Mouse (Mus musculus): ENCODE measurements around the gene Rasa3. TPM values are rescaled to one million over a fixed set of nuclear protein-coding genes. Genes with fewer than 3 reads are reported as not detected.

Gene Rasa3
- polyA plus RNA-seq, 1 experiment from 2014 or later: 21.3 TPM

- Histone ChIP-seq H3K27ac (ENCODE audit: low read length) (no peak overlapping the region), H3K9me3 (ENCODE audit: control insufficient read depth, low read length) (no peaks in the 10 kb centered on the region), H3K9ac (ENCODE audit: low read depth, low read length) (no peak overlapping the region), H3K27me3 (replicated peaks; ENCODE audit: control insufficient read depth, insufficient read depth, low read length) (no peaks in the 10 kb centered on the region), H3K4me1 (ENCODE audit: control insufficient read depth, insufficient read depth, low read length) (peaks cover 17% of the 10 kb centered on the region), H3K4me2 (ENCODE audit: low read depth, low read length) (no peak overlapping the region), H3K4me3 (ENCODE audit: low read length) (no peak overlapping the region), H3K36me3 (ENCODE audit: control insufficient read depth, insufficient read depth, low read length) (no peaks in the 10 kb centered on the region)
- 93% methylated on average over 5 of the region's 5 CpGs for WGBS
- ATAC-seq: no peak
These were observed 29.8 kb downstream of the Rasa3 start for GRCm38 (mm10) chr8:13647591-13647990.

- H3K27ac ChIP-seq (ENCODE audit: low read length): 0 out of 2 replicates have a peak overlapping the region, but pooled peaks have one; percentile 16
- H3K9me3 ChIP-seq (ENCODE audit: control insufficient read depth, low read length): no peaks in the 10 kb centered on the region
- no peak overlapping the region for H3K4me2 ChIP-seq (ENCODE audit: low read depth, low read length)
- H3K4me1 ChIP-seq (ENCODE audit: control insufficient read depth, insufficient read depth, low read length): peaks cover 29% of the 10 kb centered on the region
- WGBS: 63% methylated on average over 6 of the region's 6 CpGs
- H3K27me3 ChIP-seq (replicated peaks; ENCODE audit: control insufficient read depth, insufficient read depth, low read length): no peaks in the 10 kb centered on the region
- no peak overlapping the region for H3K4me3 ChIP-seq (ENCODE audit: low read length)
- ATAC-seq: no peak
- H3K9ac ChIP-seq (ENCODE audit: low read depth, low read length): no peak overlapping the region
- H3K36me3 ChIP-seq (ENCODE audit: control insufficient read depth, insufficient read depth, low read length): no peaks in the 10 kb centered on the region
These were observed 32.3 kb downstream of the Rasa3 start for GRCm38 (mm10) chr8:13644932-13645676.

- peak; percentile 36; the same call in 1 of the 2 replicates for ATAC-seq
- Histone ChIP-seq H3K4me3 (ENCODE audit: low read length) (no peak overlapping the region), H3K36me3 (ENCODE audit: control insufficient read depth, insufficient read depth, low read length) (no peaks in the 10 kb centered on the region), H3K9ac (ENCODE audit: low read depth, low read length) (no peak overlapping the region), H3K27ac (ENCODE audit: low read length) (peak overlapping the region; percentile 16; the same call in 1 of the 2 replicates), H3K4me1 (ENCODE audit: control insufficient read depth, insufficient read depth, low read length) (peaks cover 29% of the 10 kb centered on the region), H3K27me3 (replicated peaks; ENCODE audit: control insufficient read depth, insufficient read depth, low read length) (no peaks in the 10 kb centered on the region), H3K4me2 (ENCODE audit: low read depth, low read length) (no peak overlapping the region), H3K9me3 (ENCODE audit: control insufficient read depth, low read length) (no peaks in the 10 kb centered on the region)
- 25% methylated on average over 6 of the region's 6 CpGs for WGBS
These were observed 33.2 kb downstream of the Rasa3 start for GRCm38 (mm10) chr8:13644155-13644554.

GRCm38 (mm10) chr8:13642659-13643181 lies 34.7 kb downstream of the Rasa3 start:
- no peaks in the 10 kb centered on the region for H3K9me3 ChIP-seq (ENCODE audit: control insufficient read depth, low read length)
- WGBS: 71% methylated on average over 10 of the region's 10 CpGs
- no peak overlapping the region for H3K9ac ChIP-seq (ENCODE audit: low read depth, low read length)
- H3K27me3 ChIP-seq (replicated peaks; ENCODE audit: control insufficient read depth, insufficient read depth, low read length): no peaks in the 10 kb centered on the region
- H3K4me3 ChIP-seq (ENCODE audit: low read length): no peak overlapping the region
- ATAC-seq: no peak
- no peaks in the 10 kb centered on the region for H3K36me3 ChIP-seq (ENCODE audit: control insufficient read depth, insufficient read depth, low read length)
- no peak overlapping the region for H3K27ac ChIP-seq (ENCODE audit: low read length)
- no peak overlapping the region for H3K4me2 ChIP-seq (ENCODE audit: low read depth, low read length)
- peaks cover 18% of the 10 kb centered on the region for H3K4me1 ChIP-seq (ENCODE audit: control insufficient read depth, insufficient read depth, low read length)

GRCm38 (mm10) chr8:13641206-13641605 lies 36.2 kb downstream of the Rasa3 start:
- Histone ChIP-seq H3K27ac (ENCODE audit: low read length) (peak overlapping the region; percentile 14; the same call in 1 of the 2 replicates), H3K4me1 (ENCODE audit: control insufficient read depth, insufficient read depth, low read length) (peaks cover 20% of the 10 kb centered on the region), H3K4me2 (ENCODE audit: low read depth, low read length) (no peak overlapping the region), H3K9ac (ENCODE audit: low read depth, low read length) (no peak overlapping the region), H3K36me3 (ENCODE audit: control insufficient read depth, insufficient read depth, low read length) (no peaks in the 10 kb centered on the region), H3K9me3 (ENCODE audit: control insufficient read depth, low read length) (no peaks in the 10 kb centered on the region), H3K27me3 (replicated peaks; ENCODE audit: control insufficient read depth, insufficient read depth, low read length) (no peaks in the 10 kb centered on the region), H3K4me3 (ENCODE audit: low read length) (no peak overlapping the region)
- ATAC-seq: no peak
- 60% methylated on average over 9 of the region's 9 CpGs for WGBS

- H3K9ac ChIP-seq (ENCODE audit: low read depth, low read length): no peak overlapping the region
- H3K4me2 ChIP-seq (ENCODE audit: low read depth, low read length): no peak overlapping the region
- ATAC-seq: peak; percentile 61; the same call in 1 of the 2 replicates
- H3K27ac ChIP-seq (ENCODE audit: low read length): peak overlapping the region; percentile 61
- no peak overlapping the region for H3K4me3 ChIP-seq (ENCODE audit: low read length)
- H3K36me3 ChIP-seq (ENCODE audit: control insufficient read depth, insufficient read depth, low read length): no peaks in the 10 kb centered on the region
- peaks cover 20% of the 10 kb centered on the region for H3K4me1 ChIP-seq (ENCODE audit: control insufficient read depth, insufficient read depth, low read length)
- WGBS: 53% methylated on average over 9 of the region's 9 CpGs
- no peaks in the 10 kb centered on the region for H3K27me3 ChIP-seq (replicated peaks; ENCODE audit: control insufficient read depth, insufficient read depth, low read length)
- H3K9me3 ChIP-seq (ENCODE audit: control insufficient read depth, low read length): no peaks in the 10 kb centered on the region
These were observed 36.9 kb downstream of the Rasa3 start for GRCm38 (mm10) chr8:13640452-13640883.

- WGBS: 88% methylated on average over 6 of the region's 6 CpGs
- ATAC-seq: no peak
- peaks cover 3% of the 10 kb centered on the region; the same call in 1 of the 2 replicates for H3K9me3 ChIP-seq (ENCODE audit: control insufficient read depth, low read length)
These were observed 44.3 kb downstream of the Rasa3 start for GRCm38 (mm10) chr8:13633107-13633506.

GRCm38 (mm10) chr8:13632309-13632708 lies 45.1 kb downstream of the Rasa3 start:
- H3K4me2 ChIP-seq (ENCODE audit: low read depth, low read length): no peak overlapping the region
- WGBS: 87% methylated on average over 6 of the region's 6 CpGs
- peaks cover 3% of the 10 kb centered on the region; the same call in 1 of the 2 replicates for H3K4me1 ChIP-seq (ENCODE audit: control insufficient read depth, insufficient read depth, low read length)
- H3K4me3 ChIP-seq (ENCODE audit: low read length): no peak overlapping the region
- peaks cover 3% of the 10 kb centered on the region; the same call in 1 of the 2 replicates for H3K36me3 ChIP-seq (ENCODE audit: control insufficient read depth, insufficient read depth, low read length)
- H3K9me3 ChIP-seq (ENCODE audit: control insufficient read depth, low read length): peaks cover 3% of the 10 kb centered on the region; the same call in 1 of the 2 replicates
- no peaks in the 10 kb centered on the region for H3K27me3 ChIP-seq (replicated peaks; ENCODE audit: control insufficient read depth, insufficient read depth, low read length)
- H3K9ac ChIP-seq (ENCODE audit: low read depth, low read length): no peak overlapping the region
- H3K27ac ChIP-seq (ENCODE audit: low read length): no peak overlapping the region
- ATAC-seq: no peak

More at GRCm38 (mm10) chr8:13633107-13633506, 44.3 kb downstream of the Rasa3 start:
- Histone ChIP-seq H3K27ac (ENCODE audit: low read length) (no peak overlapping the region), H3K27me3 (replicated peaks; ENCODE audit: control insufficient read depth, insufficient read depth, low read length) (no peaks in the 10 kb centered on the region), H3K4me2 (ENCODE audit: low read depth, low read length) (no peak overlapping the region), H3K36me3 (ENCODE audit: control insufficient read depth, insufficient read depth, low read length) (no peaks in the 10 kb centered on the region), H3K4me3 (ENCODE audit: low read length) (no peak overlapping the region), H3K4me1 (ENCODE audit: control insufficient read depth, insufficient read depth, low read length) (peaks cover 3% of the 10 kb centered on the region; the same call in 1 of the 2 replicates), H3K9ac (ENCODE audit: low read depth, low read length) (no peak overlapping the region)

- Histone ChIP-seq H3K9ac (ENCODE audit: low read depth, low read length) (no peak overlapping the region), H3K27ac (ENCODE audit: low read length) (no peak overlapping the region), H3K9me3 (ENCODE audit: control insufficient read depth, low read length) (peaks cover 3% of the 10 kb centered on the region; the same call in 1 of the 2 replicates), H3K36me3 (ENCODE audit: control insufficient read depth, insufficient read depth, low read length) (peaks cover 6% of the 10 kb centered on the region; the same call in 1 of the 2 replicates), H3K4me3 (ENCODE audit: low read length) (no peak overlapping the region), H3K4me1 (ENCODE audit: control insufficient read depth, insufficient read depth, low read length) (no peaks in the 10 kb centered on the region), H3K4me2 (ENCODE audit: low read depth, low read length) (no peak overlapping the region), H3K27me3 (replicated peaks; ENCODE audit: control insufficient read depth, insufficient read depth, low read length) (no peaks in the 10 kb centered on the region)
- 82% methylated on average over 4 of the region's 4 CpGs for WGBS
- ATAC-seq: no peak
These were observed 46.6 kb downstream of the Rasa3 start for GRCm38 (mm10) chr8:13630754-13631153.

Measured in intestine, embryonic 16.5 days (tissue).